In genomic region chr11:101971410-101971809, GRCm38 (mm10) we compare ENCODE assay signal across 8 mouse cellular contexts. TPM values are rescaled to one million over a fixed set of nuclear protein-coding genes. Genes with fewer than 3 reads are reported as not detected.
DNase-seq lines count a peak whose midpoint lies in the region; TF ChIP-seq lines count a peak whose summit lies in the region.
"Had no signal": no experiment of that assay in that cellular context is flagged by ENCODE, and none has a peak within 500 bp of the region (broad histone marks: within the 10 kb centered on the region; RNA-seq: fewer than 3 reads in every experiment).

No protein-coding gene starts in this region.

- no peaks in the 10 kb centered on the region for H3K36me3 ChIP-seq in spleen, adult 2 months (ENCODE audit: control insufficient read depth, insufficient read depth, low read length)
- peaks cover 3% of the 10 kb centered on the region; the same call in 1 of the 2 replicates for H3K36me3 ChIP-seq in embryonic facial prominence, embryonic 10.5 days (replicated peaks)
- H3K36me3 ChIP-seq: limb, embryonic 12.5 days had no signal

- peak; percentile 90 for TF ChIP-seq CTCF in left cerebral cortex, adult 2 months (IDR thresholded peaks at IDR 0.05)
- TF ChIP-seq CTCF in cortical plate, adult 2 months (IDR thresholded peaks at IDR 0.05; ENCODE audit: extremely low read depth, insufficient read depth, low read length), result peak; percentile 57
- TF ChIP-seq CTCF in spleen, adult 2 months (IDR thresholded peaks at IDR 0.05; ENCODE audit: extremely low read depth, insufficient read depth, insufficient read length, insufficient replicate concordance), result peak; percentile 77

- no peak overlapping the region for H3K4me3 ChIP-seq in left cerebral cortex, adult 2 months
- no peak overlapping the region for H3K4me3 ChIP-seq in cortical plate, adult 2 months (ENCODE audit: insufficient read depth, low read length)
- no peak overlapping the region for H3K4me3 ChIP-seq in spleen, adult 2 months (ENCODE audit: extremely low read depth, insufficient read depth, insufficient read length)
- H3K4me3 ChIP-seq in embryonic facial prominence, embryonic 10.5 days, result no peak overlapping the region
- H3K4me3 ChIP-seq: limb, embryonic 12.5 days had no signal

- H3K27me3 ChIP-seq in spleen, adult 2 months (ENCODE audit: control insufficient read depth, insufficient read depth, low read length), result no peaks in the 10 kb centered on the region
- H3K27me3 ChIP-seq in embryonic facial prominence, embryonic 10.5 days (replicated peaks; ENCODE audit: low read depth, poor library complexity, severe bottlenecking), result peaks cover 22% of the 10 kb centered on the region

- intact Hi-C loops in left cerebral cortex, adult 2 months (cut with DNase I), result no loop called here
- intact Hi-C loops in left cerebral cortex, postnatal 10 days (cut with DNase I), result no loop called here

- TF ChIP-seq POLR2A in cortical plate, adult 2 months (IDR thresholded peaks at IDR 0.05; ENCODE audit: extremely low read depth, insufficient read depth, low read length), result no peak
- TF ChIP-seq POLR2A in spleen, adult 2 months (IDR thresholded peaks at IDR 0.05; ENCODE audit: low read depth, low read length), result no peak

- DNase-seq in left cerebral cortex, adult 2 months (ENCODE audit: extremely low spot score in 1 of 2, low spot score in 2 of 2), result no peak
- DNase-seq in left cerebral cortex, postnatal 10 days (ENCODE audit: extremely low spot score in 1 of 2, low spot score in 2 of 2), result no peak
- peak; percentile 69 for DNase-seq in NIH3T3 (ENCODE audit: low read depth)
- DNase-seq in spleen, adult 2 months (ENCODE audit: low read depth in 1 of 2, low spot score in 2 of 2), result peak in 1 of 2 experiments; percentile 24
- DNase-seq in left cerebral cortex, adult 18-20 months (ENCODE audit: low spot score in 2 of 2), result no peak
- no peak for DNase-seq in embryonic facial prominence, embryonic 10.5 days (ENCODE audit: low spot score)

- H3K27ac ChIP-seq in left cerebral cortex, adult 2 months, result no peak overlapping the region
- no peak overlapping the region for H3K27ac ChIP-seq in cortical plate, adult 2 months (ENCODE audit: insufficient read depth, low read length)
- H3K27ac ChIP-seq in spleen, adult 2 months (ENCODE audit: insufficient read depth, low read length), result no peak overlapping the region
- no peak overlapping the region for H3K27ac ChIP-seq in embryonic facial prominence, embryonic 10.5 days (replicated peaks)
- H3K27ac ChIP-seq: limb, embryonic 12.5 days had no signal

- H3K9me3 ChIP-seq in embryonic facial prominence, embryonic 10.5 days, result no peaks in the 10 kb centered on the region
- H3K9me3 ChIP-seq: limb, embryonic 12.5 days had no signal

- H3K4me1 ChIP-seq in cortical plate, adult 2 months (ENCODE audit: control insufficient read depth, insufficient read depth, low read length), result peaks cover 1% of the 10 kb centered on the region; the same call in 1 of the 2 replicates
- H3K4me1 ChIP-seq in spleen, adult 2 months (ENCODE audit: control insufficient read depth, insufficient read depth, insufficient read length), result no peaks in the 10 kb centered on the region
- H3K4me1 ChIP-seq in embryonic facial prominence, embryonic 10.5 days, result peaks cover 30% of the 10 kb centered on the region

- WGBS in spleen, adult 2 months, result 35% methylated on average over 3 of the region's 3 CpGs
- WGBS in embryonic facial prominence, embryonic 10.5 days, result 42% methylated on average over 3 of the region's 3 CpGs

RNA-seq across cellular contexts. Expression of gene Sost, which starts 4.6 kb away (rescaled TPM):
- not detected for total RNA-seq in left cerebral cortex, adult 2 months (2021)
- total RNA-seq in left cerebral cortex, postnatal 10 days (2021), result not detected
- polyA plus RNA-seq in cortical plate, adult 2 months (2012; rRNA removed), result 0.09 and 0.10 TPM in 2 replicates
- polyA plus RNA-seq in spleen, adult 2 months (2012; rRNA removed), result 0.05 and 0.20 TPM in 2 replicates
- not detected for total RNA-seq in left cerebral cortex, adult 18-20 months (2021)
- 0.20 and 0.30 TPM in 2 replicates for polyA plus RNA-seq in embryonic facial prominence, embryonic 10.5 days (2016; fragmentation: Nextera tagmentation; extraction: Ambion mirVana)

RNA-seq across cellular contexts. Expression of gene Cfap97d1, which starts 12.7 kb away (rescaled TPM):
- total RNA-seq in left cerebral cortex, adult 2 months (2021), result not detected
- total RNA-seq in left cerebral cortex, postnatal 10 days (2021), result not detected
- polyA plus RNA-seq in cortical plate, adult 2 months (2012; rRNA removed), result not detected in 2 replicates
- not detected in 2 replicates for polyA plus RNA-seq in spleen, adult 2 months (2012; rRNA removed)
- total RNA-seq in left cerebral cortex, adult 18-20 months (2021), result not detected
- polyA plus RNA-seq in embryonic facial prominence, embryonic 10.5 days (2016; fragmentation: Nextera tagmentation; extraction: Ambion mirVana), result not detected in 2 replicates
- polyA plus RNA-seq: limb, embryonic 12.5 days had no signal

RNA-seq across cellular contexts. Expression of gene Dusp3, which starts 15.4 kb away (rescaled TPM):
- total RNA-seq in left cerebral cortex, adult 2 months (2021), result 100 to 1,000 TPM; 206 to 220 TPM
- 100 to 1,000 TPM; 138 to 142 TPM for total RNA-seq in left cerebral cortex, postnatal 10 days (2021)
- polyA plus RNA-seq in cortical plate, adult 2 months (2012; rRNA removed), result 162 and 171 TPM in 2 replicates
- 46.5 and 65.0 TPM in 2 replicates for polyA plus RNA-seq in spleen, adult 2 months (2012; rRNA removed)
- total RNA-seq in left cerebral cortex, adult 18-20 months (2021), result 100 to 1,000 TPM; 195 to 205 TPM
- 11.0 and 11.7 TPM in 2 replicates for polyA plus RNA-seq in embryonic facial prominence, embryonic 10.5 days (2016; fragmentation: Nextera tagmentation; extraction: Ambion mirVana)

RNA-seq across cellular contexts. Expression of gene Mpp3, which starts 56.9 kb away (rescaled TPM):
- total RNA-seq in left cerebral cortex, adult 2 months (2021), result 10 to 100 TPM; 94.6 to 98.8 TPM
- 10 to 100 TPM; 34.1 to 36.3 TPM for total RNA-seq in left cerebral cortex, postnatal 10 days (2021)
- 57.9 and 60.4 TPM in 2 replicates for polyA plus RNA-seq in cortical plate, adult 2 months (2012; rRNA removed)
- polyA plus RNA-seq in spleen, adult 2 months (2012; rRNA removed), result 2.1 and 2.7 TPM in 2 replicates
- total RNA-seq in left cerebral cortex, adult 18-20 months (2021), result 10 to 100 TPM; 77.6 to 89.6 TPM
- polyA plus RNA-seq in embryonic facial prominence, embryonic 10.5 days (2016; fragmentation: Nextera tagmentation; extraction: Ambion mirVana), result 8.2 and 10.3 TPM in 2 replicates
